ENCODE assay signal across 8 mouse cellular contexts in genomic region chr7:98685895-98686294, GRCm38 (mm10). TPM values are rescaled to one million over a fixed set of nuclear protein-coding genes. Genes with fewer than 3 reads are reported as not detected.
DNase-seq lines count a peak whose midpoint lies in the region; ATAC-seq lines count a peak whose summit lies in the region.

No protein-coding gene starts in this region.

- WGBS in intestine, embryonic 16.5 days: 38% methylated on average over 13 of the region's 13 CpGs
- WGBS in neural tube, embryonic 13.5 days: 54% methylated on average over 13 of the region's 13 CpGs

- no peaks in the 10 kb centered on the region for H3K36me3 ChIP-seq in intestine, embryonic 16.5 days (ENCODE audit: control insufficient read depth, insufficient read depth, low read length)
- no peaks in the 10 kb centered on the region for H3K36me3 ChIP-seq in neural tube, embryonic 13.5 days

- H3K4me3 ChIP-seq in intestine, embryonic 16.5 days (ENCODE audit: low read length): no peak overlapping the region
- H3K4me3 ChIP-seq in neural tube, embryonic 13.5 days: no peak overlapping the region

- H3K9me3 ChIP-seq in intestine, embryonic 16.5 days (ENCODE audit: control insufficient read depth, low read length): no peaks in the 10 kb centered on the region
- H3K9me3 ChIP-seq in neural tube, embryonic 13.5 days: no peaks in the 10 kb centered on the region

- no peak overlapping the region; the same call in 1 of the 2 replicates for H3K4me2 ChIP-seq in intestine, embryonic 16.5 days (ENCODE audit: low read depth, low read length)
- H3K4me2 ChIP-seq in neural tube, embryonic 13.5 days: no peak overlapping the region

- no peaks in the 10 kb centered on the region for H3K27me3 ChIP-seq in intestine, embryonic 16.5 days (replicated peaks; ENCODE audit: control insufficient read depth, insufficient read depth, low read length)
- H3K27me3 ChIP-seq in neural tube, embryonic 13.5 days: no peaks in the 10 kb centered on the region; the same call in 1 of the 2 replicates

- 0 out of 2 replicates have a peak, but pooled peaks cover 2% of the 10 kb centered on the region for H3K4me1 ChIP-seq in intestine, embryonic 16.5 days (ENCODE audit: control insufficient read depth, insufficient read depth, low read length)
- H3K4me1 ChIP-seq in neural tube, embryonic 13.5 days (replicated peaks): no peaks in the 10 kb centered on the region

- peak; percentile 68 for ATAC-seq in intestine, embryonic 16.5 days
- peak; percentile 50; the same call in 1 of the 2 replicates for ATAC-seq in neural tube, embryonic 13.5 days (ENCODE audit: low read depth)

- H3K9ac ChIP-seq in intestine, embryonic 16.5 days (ENCODE audit: low read depth, low read length): no peak overlapping the region
- H3K9ac ChIP-seq in neural tube, embryonic 13.5 days: no peak overlapping the region

- DNase-seq in adrenal gland, postnatal 14 days: peak; percentile 48
- DNase-seq in adrenal gland, adult 2 months: no peak
- DNase-seq in urinary bladder, postnatal 14 days (ENCODE audit: low spot score): peak; percentile 22
- DNase-seq in urinary bladder, adult 2 months (ENCODE audit: low spot score): no peak
- DNase-seq in B cell, adult 2 months: no peak
- DNase-seq in spleen, adult 12 weeks (ENCODE audit: low spot score): no peak

- no peak overlapping the region for H3K27ac ChIP-seq in intestine, embryonic 16.5 days (ENCODE audit: low read length)
- H3K27ac ChIP-seq in neural tube, embryonic 13.5 days (replicated peaks): no peak overlapping the region

RNA-seq across cellular contexts. Expression of gene Thap12, which starts 17.0 kb away (rescaled TPM):
- 62.3 and 63.7 TPM in 2 replicates for total RNA-seq in adrenal gland, postnatal 14 days (2021)
- total RNA-seq in adrenal gland, adult 2 months (2021): 10 to 100 TPM; 58.6 to 77.4 TPM
- 5.5 and 7.0 TPM in 2 replicates for polyA plus RNA-seq in adrenal gland, adult 2 months (2012; rRNA removed)
- polyA plus RNA-seq in urinary bladder, adult 2 months (2012; rRNA removed): 44.8 and 52.7 TPM in 2 replicates
- polyA plus RNA-seq in intestine, embryonic 16.5 days (2015; fragmentation: Nextera tagmentation; extraction: Ambion mirVana): 28.6 and 28.8 TPM in 2 replicates
- 45.5 and 49.6 TPM in 2 replicates for polyA plus RNA-seq in neural tube, embryonic 13.5 days (2015; fragmentation: Nextera tagmentation; extraction: Ambion mirVana)

RNA-seq across cellular contexts. Expression of gene Emsy, which starts 29.3 kb away (rescaled TPM):
- total RNA-seq in adrenal gland, postnatal 14 days (2021): 31.5 and 40.2 TPM in 2 replicates
- 10 to 100 TPM; 25.3 to 47.5 TPM for total RNA-seq in adrenal gland, adult 2 months (2021)
- polyA plus RNA-seq in adrenal gland, adult 2 months (2012; rRNA removed): 10.9 and 12.1 TPM in 2 replicates
- 15.0 and 22.9 TPM in 2 replicates for polyA plus RNA-seq in urinary bladder, adult 2 months (2012; rRNA removed)
- 14.6 and 16.3 TPM in 2 replicates for polyA plus RNA-seq in intestine, embryonic 16.5 days (2015; fragmentation: Nextera tagmentation; extraction: Ambion mirVana)
- 35.1 and 35.2 TPM in 2 replicates for polyA plus RNA-seq in neural tube, embryonic 13.5 days (2015; fragmentation: Nextera tagmentation; extraction: Ambion mirVana)

Comparison
In these comparisons a context has a peak if more than half of its experiments do, and no peak if none do; other contexts are left out.
1. DNase-seq: peak in adrenal gland, postnatal 14 days (single experiment) and urinary bladder, postnatal 14 days (single experiment); none in adrenal gland, adult 2 months (single experiment), urinary bladder, adult 2 months (single experiment), B cell, adult 2 months (0 of 2) and spleen, adult 12 weeks (single experiment).